Mouse (Mus musculus) cerebellum, adult 2 months (tissue): Measurements from ENCODE around the gene Slc25a19.

ENCODE experiments used
- CTCF ChIP-seq: fragments of 200-500 bp; IDR thresholded peaks from 2 replicates; pipeline ENCODE4 v1.5.1; 2011; ENCODE audit warnings: low read depth, mild to moderate bottlenecking, control low read depth, low read length, moderate library complexity, borderline replicate concordance; ENCODE audit not compliant: insufficient read depth
- POLR2A ChIP-seq: fragments of 200-500 bp; IDR thresholded peaks from 2 replicates; pipeline ENCODE4 v1.6.1; 2011; ENCODE audit warnings: low read length, control low read depth, borderline replicate concordance; ENCODE audit not compliant: insufficient read depth

DNA sequence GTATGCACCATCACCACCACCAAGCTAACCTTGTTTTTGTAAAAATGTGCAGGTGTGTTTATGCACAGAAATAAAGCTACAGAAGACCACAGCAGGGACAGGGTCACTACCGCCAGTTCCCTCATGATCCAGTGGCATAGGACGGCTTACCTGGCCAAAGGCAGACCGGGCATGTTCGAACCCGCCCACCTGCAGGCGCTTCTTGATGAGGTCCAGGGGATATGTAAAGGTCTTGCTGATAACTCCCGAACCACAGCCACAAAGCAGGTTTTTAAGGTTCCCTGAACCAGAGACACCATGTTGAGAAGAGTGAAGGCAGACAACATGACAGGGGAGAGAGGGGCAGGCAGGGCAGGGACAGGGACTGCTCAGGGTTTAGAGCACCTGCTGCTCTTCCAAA lies 11.7 kb downstream of the Slc25a19 start:
- TF ChIP-seq POLR2A, result no peak
- no peak for TF ChIP-seq CTCF
